ENCODE assay signal across 15 mouse cellular contexts in the genomic region with DNA sequence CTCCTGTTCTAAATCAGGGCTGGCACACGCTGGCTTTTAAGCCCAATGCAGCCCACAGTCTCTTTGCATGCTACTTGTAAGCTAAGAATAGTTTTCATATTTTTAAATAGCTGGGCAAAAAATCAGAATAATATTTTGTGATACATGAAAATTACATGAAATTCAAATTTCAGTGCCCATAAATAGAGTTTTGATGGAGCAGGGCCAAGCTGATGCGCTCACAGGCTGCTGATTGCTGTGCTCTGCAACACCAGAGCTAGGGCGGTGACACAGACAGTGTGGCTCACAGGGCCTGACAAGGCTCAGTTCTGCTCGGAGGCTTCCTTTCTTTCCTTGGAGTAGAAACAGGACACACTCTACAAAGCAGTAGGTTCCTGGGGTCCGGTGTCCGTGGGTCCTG.
"Had no signal": no experiment of that assay in that cellular context is flagged by ENCODE, and none has a peak within 500 bp of the region (broad histone marks: within the 10 kb centered on the region; RNA-seq: fewer than 3 reads in every experiment).

No protein-coding gene starts in this region.

- H3K27ac ChIP-seq: kidney, embryonic 15.5 days; left cerebral cortex, adult 2 months; liver, embryonic 14.5 days; macrophage; midbrain, embryonic 12.5 days; midbrain, embryonic 15.5 days; neural tube, embryonic 13.5 days had no signal

- H3K27me3 ChIP-seq: kidney, embryonic 15.5 days; midbrain, embryonic 12.5 days; midbrain, embryonic 15.5 days; neural tube, embryonic 13.5 days had no signal

- DNase-seq: kidney, adult 11 months; kidney, adult 8-10 months; kidney, postnatal 10 days; kidney, postnatal 36 days; liver, postnatal 0 days; lung, embryonic 14.5 days; thymus, adult 18-20 months; thymus, postnatal 36 days had no signal

- H3K9ac ChIP-seq: kidney, embryonic 15.5 days; liver, embryonic 14.5 days; liver, postnatal 0 days; lung, embryonic 14.5 days; midbrain, embryonic 12.5 days; midbrain, embryonic 15.5 days; neural tube, embryonic 13.5 days had no signal

- H3K9me3 ChIP-seq: kidney, embryonic 15.5 days; midbrain, embryonic 12.5 days; midbrain, embryonic 15.5 days; neural tube, embryonic 13.5 days had no signal

- H3K36me3 ChIP-seq: midbrain, embryonic 12.5 days; midbrain, embryonic 15.5 days; neural tube, embryonic 13.5 days had no signal

- H3K4me1 ChIP-seq: midbrain, embryonic 12.5 days had no signal

- H3K4me3 ChIP-seq: kidney, embryonic 15.5 days; left cerebral cortex, adult 2 months; midbrain, embryonic 12.5 days; midbrain, embryonic 15.5 days; neural tube, embryonic 13.5 days had no signal
